Mouse (Mus musculus): ENCODE measurements around the gene Gtf2b. TPM values are rescaled to one million over a fixed set of nuclear protein-coding genes. Genes with fewer than 3 reads are reported as not detected.

Gene Gtf2b
- 99.3 and 103 TPM in 2 replicates for polyA plus RNA-seq (2015; fragmentation: Nextera tagmentation; extraction: Ambion mirVana)

DNA sequence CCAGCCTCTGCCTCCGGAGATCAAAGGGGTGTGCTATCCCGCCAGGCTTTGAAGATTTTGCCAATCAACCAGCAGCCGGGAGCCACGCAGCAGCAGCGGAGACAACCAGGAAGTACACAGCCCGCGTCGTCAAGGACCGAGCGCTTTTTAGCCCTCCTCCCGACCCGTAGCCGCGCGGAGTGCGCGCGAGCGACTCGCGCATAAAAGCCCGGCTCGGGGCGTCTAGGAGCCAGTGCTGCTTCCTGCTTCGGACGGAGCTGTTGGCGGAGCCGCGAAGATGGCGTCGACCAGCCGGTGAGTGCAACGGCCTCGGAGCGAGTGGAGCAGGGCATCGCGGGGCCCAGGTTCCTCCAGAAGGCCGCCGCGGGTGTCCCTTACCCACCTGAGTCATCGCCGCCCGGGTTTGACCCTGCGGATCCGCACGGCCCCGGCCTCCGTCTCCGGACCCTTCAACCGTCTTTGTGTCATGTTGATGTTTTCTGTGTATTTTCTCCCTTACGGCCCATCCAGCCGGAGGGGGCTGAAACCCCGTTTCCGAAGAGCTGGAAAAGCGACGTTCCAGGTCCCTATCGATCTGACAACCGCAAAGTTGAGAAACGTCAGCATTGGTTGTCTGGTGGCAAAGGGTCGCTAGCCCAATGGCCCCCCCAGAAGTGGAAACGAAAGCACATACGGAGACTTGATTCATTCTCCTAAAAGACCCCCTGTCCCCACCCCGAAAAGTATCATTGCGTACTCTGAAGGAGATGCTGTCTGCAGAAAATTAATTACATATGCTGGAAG is at the start of gene Gtf2b:
Gtf2b (plus strand) TSS at position 51 of the 783 bp plus-strand sequence.
- H3K9ac ChIP-seq (replicated peaks), result peak within 1 kb of the TSS; percentile 91
- H3K27me3 ChIP-seq, result no peaks in the 10 kb centered on the region
- H3K4me2 ChIP-seq (replicated peaks), result peak within 1 kb of the TSS; percentile 82
- H3K4me3 ChIP-seq (replicated peaks), result peak within 1 kb of the TSS; percentile 74
- ATAC-seq, result peak; percentile 100
- H3K36me3 ChIP-seq, result no peaks in the 10 kb centered on the region
- under 1% methylated on average over 60 of the region's 64 CpGs for WGBS
- no peaks in the 10 kb centered on the region for H3K9me3 ChIP-seq
- peak within 1 kb of the TSS; percentile 90 for H3K27ac ChIP-seq
- peaks cover 17% of the 10 kb centered on the region for H3K4me1 ChIP-seq (replicated peaks)

GRCm38 (mm10) chr3:142725481-142725880 is 39.4 kb upstream of the Gtf2b start:
- no peak overlapping the region for H3K4me2 ChIP-seq (replicated peaks)
- no peaks in the 10 kb centered on the region; the same call in 1 of the 2 replicates for H3K36me3 ChIP-seq
- no peak overlapping the region for H3K27ac ChIP-seq
- H3K4me1 ChIP-seq (replicated peaks), result no peaks in the 10 kb centered on the region
- no peak overlapping the region for H3K9ac ChIP-seq (replicated peaks)
- H3K9me3 ChIP-seq, result no peaks in the 10 kb centered on the region
- ATAC-seq, result no peak
- H3K27me3 ChIP-seq, result no peaks in the 10 kb centered on the region
- WGBS, result 80% methylated on average over 2 of the region's 2 CpGs
- H3K4me3 ChIP-seq (replicated peaks), result no peak overlapping the region

DNA sequence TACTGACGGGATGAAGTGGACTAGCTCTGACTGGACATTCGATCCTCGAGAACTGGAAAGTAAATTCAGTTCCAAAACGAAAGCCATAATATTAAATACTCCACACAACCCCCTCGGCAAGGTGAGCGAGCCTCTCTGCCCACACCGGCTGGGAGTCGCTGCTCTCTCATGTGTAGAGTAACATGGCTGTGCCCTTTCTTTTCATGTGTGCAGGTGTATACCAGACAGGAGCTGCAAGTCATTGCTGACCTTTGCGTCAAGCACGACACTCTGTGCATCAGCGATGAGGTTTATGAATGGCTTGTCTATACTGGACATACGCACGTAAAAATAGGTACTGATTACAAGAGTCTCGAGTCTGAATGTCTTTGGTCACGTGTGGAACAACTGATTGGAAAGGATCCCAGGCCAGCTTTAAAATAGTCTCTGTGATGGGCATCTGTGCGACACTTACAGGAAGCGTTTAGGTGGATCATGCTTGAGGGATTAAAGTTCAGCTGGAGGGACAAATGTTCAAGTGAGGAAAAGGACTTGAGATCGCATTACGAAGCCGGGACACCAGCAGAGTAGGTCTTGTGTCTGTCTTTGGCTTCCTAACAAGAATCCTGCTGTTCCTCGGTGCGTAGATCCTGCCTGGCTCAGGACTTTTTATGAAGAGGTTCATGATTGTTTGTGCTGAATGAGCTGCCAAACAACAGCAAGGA is 38.7 kb upstream of the Gtf2b start:
- WGBS, result 89% methylated on average over 22 of the region's 22 CpGs
- Histone ChIP-seq H3K27me3 (no peaks in the 10 kb centered on the region), H3K27ac (no peak overlapping the region), H3K36me3 (no peaks in the 10 kb centered on the region; the same call in 1 of the 2 replicates), H3K4me1 (replicated peaks) (no peaks in the 10 kb centered on the region), H3K4me3 (replicated peaks) (no peak overlapping the region), H3K4me2 (replicated peaks) (no peak overlapping the region), H3K9ac (replicated peaks) (no peak overlapping the region), H3K9me3 (no peaks in the 10 kb centered on the region)
- ATAC-seq, result no peak

- Histone ChIP-seq H3K36me3 (no peaks in the 10 kb centered on the region), H3K4me3 (replicated peaks) (no peak overlapping the region), H3K9ac (replicated peaks) (no peak overlapping the region), H3K9me3 (no peaks in the 10 kb centered on the region), H3K4me2 (replicated peaks) (no peak overlapping the region), H3K27ac (no peak overlapping the region), H3K4me1 (replicated peaks) (no peaks in the 10 kb centered on the region), H3K27me3 (no peaks in the 10 kb centered on the region)
- ATAC-seq, result no peak
- WGBS, result 57% methylated on average over 12 of the region's 12 CpGs
Observed at GRCm38 (mm10) chr3:142734291-142734690, 30.6 kb upstream of the Gtf2b start.

- Histone ChIP-seq H3K27ac (no peak overlapping the region), H3K9me3 (no peaks in the 10 kb centered on the region), H3K9ac (replicated peaks) (no peak overlapping the region), H3K4me1 (replicated peaks) (no peaks in the 10 kb centered on the region), H3K36me3 (no peaks in the 10 kb centered on the region), H3K4me2 (replicated peaks) (no peak overlapping the region), H3K27me3 (no peaks in the 10 kb centered on the region), H3K4me3 (replicated peaks) (no peak overlapping the region)
- ATAC-seq, result no peak
- WGBS, result 85% methylated on average over 7 of the region's 7 CpGs
Observed at GRCm38 (mm10) chr3:142740896-142741295, 23.9 kb upstream of the Gtf2b start.

GRCm38 (mm10) chr3:142743973-142744898 is 20.6 kb upstream of the Gtf2b start:
- ATAC-seq, result peak; percentile 55
- Histone ChIP-seq H3K4me2 (replicated peaks) (no peak overlapping the region), H3K27ac (no peak overlapping the region), H3K4me1 (replicated peaks) (no peaks in the 10 kb centered on the region), H3K9ac (replicated peaks) (no peak overlapping the region), H3K27me3 (no peaks in the 10 kb centered on the region), H3K4me3 (replicated peaks) (no peak overlapping the region), H3K9me3 (no peaks in the 10 kb centered on the region), H3K36me3 (no peaks in the 10 kb centered on the region)
- WGBS, result 60% methylated on average over 21 of the region's 21 CpGs

GRCm38 (mm10) chr3:142745076-142745475 is 19.8 kb upstream of the Gtf2b start:
- H3K4me2 ChIP-seq (replicated peaks), result no peak overlapping the region
- peak; percentile 7; the same call in 1 of the 2 replicates for ATAC-seq

DNA sequence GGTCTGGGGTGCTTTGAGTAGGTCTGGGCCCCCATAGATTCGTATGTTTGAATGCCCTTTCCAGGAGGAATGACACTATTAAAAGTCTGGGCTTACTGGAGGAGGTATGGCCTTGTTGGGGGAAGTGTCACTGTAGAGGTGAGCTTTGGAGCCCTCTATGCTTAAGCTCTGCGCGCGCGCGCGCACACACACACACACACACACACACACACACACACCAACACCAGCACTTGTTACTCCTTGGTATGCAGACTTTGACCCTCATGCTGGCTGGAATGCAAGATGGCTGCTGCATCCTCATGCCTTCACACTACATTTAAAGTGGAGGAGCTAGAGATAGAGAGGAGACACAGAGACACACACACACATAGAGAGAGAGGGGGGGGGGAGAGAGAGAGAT is 17.2 kb upstream of the Gtf2b start:
- ATAC-seq, result no peak
- Histone ChIP-seq H3K9me3 (no peaks in the 10 kb centered on the region), H3K27ac (no peak overlapping the region), H3K27me3 (no peaks in the 10 kb centered on the region), H3K4me1 (replicated peaks) (no peaks in the 10 kb centered on the region), H3K4me2 (replicated peaks) (no peak overlapping the region), H3K36me3 (no peaks in the 10 kb centered on the region), H3K4me3 (replicated peaks) (no peak overlapping the region), H3K9ac (replicated peaks) (no peak overlapping the region)
- WGBS, result 94% methylated on average over 7 of the region's 7 CpGs

More at GRCm38 (mm10) chr3:142745076-142745475, 19.8 kb upstream of the Gtf2b start:
- no peak overlapping the region for H3K4me3 ChIP-seq (replicated peaks)
- 92% methylated on average over 2 of the region's 2 CpGs for WGBS
- no peak overlapping the region for H3K27ac ChIP-seq
- no peaks in the 10 kb centered on the region for H3K36me3 ChIP-seq
- no peaks in the 10 kb centered on the region for H3K9me3 ChIP-seq
- no peaks in the 10 kb centered on the region for H3K4me1 ChIP-seq (replicated peaks)
- H3K9ac ChIP-seq (replicated peaks), result no peak overlapping the region
- H3K27me3 ChIP-seq, result no peaks in the 10 kb centered on the region

GRCm38 (mm10) chr3:142749131-142749530 is 15.7 kb upstream of the Gtf2b start:
- Histone ChIP-seq H3K4me1 (replicated peaks) (no peaks in the 10 kb centered on the region), H3K4me2 (replicated peaks) (no peak overlapping the region), H3K27me3 (no peaks in the 10 kb centered on the region), H3K36me3 (no peaks in the 10 kb centered on the region), H3K4me3 (replicated peaks) (no peak overlapping the region), H3K27ac (no peak overlapping the region), H3K9ac (replicated peaks) (no peak overlapping the region), H3K9me3 (no peaks in the 10 kb centered on the region)
- 84% methylated on average over 16 of the region's 16 CpGs for WGBS
- ATAC-seq, result no peak

DNA sequence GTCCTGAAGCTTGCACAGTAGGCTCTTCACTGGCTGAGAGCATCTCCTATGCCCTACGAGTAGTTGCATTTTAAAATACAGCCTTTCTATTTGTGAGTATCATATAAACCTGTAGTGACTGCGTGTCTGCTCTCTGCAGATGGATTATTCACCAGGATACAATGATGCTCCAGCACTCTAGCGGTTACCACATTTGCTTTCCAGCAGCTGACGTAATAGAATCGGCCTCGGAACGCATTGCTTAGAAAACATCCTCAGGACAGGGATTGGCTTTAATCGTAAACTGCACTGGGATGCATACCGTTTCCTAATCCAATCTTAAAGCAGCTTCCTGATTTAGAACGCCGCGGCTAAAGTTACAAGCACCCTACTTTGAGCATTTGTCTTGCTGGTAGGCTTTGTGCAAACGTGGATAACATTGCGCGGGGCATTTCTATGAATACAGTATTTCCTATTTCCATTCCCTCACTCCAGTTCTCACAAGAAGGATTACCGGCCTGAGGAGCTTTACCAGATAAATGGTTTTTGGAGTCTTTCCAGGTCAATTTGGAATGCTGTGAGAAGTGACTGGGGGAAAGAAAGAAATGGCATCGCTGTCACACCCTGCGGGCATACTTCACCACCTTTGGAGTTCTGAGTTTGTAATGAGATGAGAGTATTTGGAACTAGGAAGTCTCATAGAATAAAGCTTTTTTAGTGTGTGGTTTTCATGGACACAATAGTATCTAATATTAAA is 9.5 kb upstream of the Gtf2b start:
- no peak overlapping the region for H3K4me2 ChIP-seq (replicated peaks)
- no peak overlapping the region for H3K9ac ChIP-seq (replicated peaks)
- H3K36me3 ChIP-seq, result no peaks in the 10 kb centered on the region
- no peak overlapping the region for H3K4me3 ChIP-seq (replicated peaks)
- ATAC-seq, result peak; percentile 17; the same call in 1 of the 2 replicates
- no peaks in the 10 kb centered on the region for H3K9me3 ChIP-seq
- no peaks in the 10 kb centered on the region for H3K4me1 ChIP-seq (replicated peaks)
- H3K27ac ChIP-seq, result no peak overlapping the region
- no peaks in the 10 kb centered on the region for H3K27me3 ChIP-seq
- 76% methylated on average over 18 of the region's 18 CpGs for WGBS

- 70% methylated on average over 12 of the region's 12 CpGs for WGBS
- H3K36me3 ChIP-seq, result no peaks in the 10 kb centered on the region
- no peaks in the 10 kb centered on the region for H3K9me3 ChIP-seq
- no peak overlapping the region for H3K27ac ChIP-seq
- no peaks in the 10 kb centered on the region for H3K27me3 ChIP-seq
- no peak overlapping the region for H3K4me2 ChIP-seq (replicated peaks)
- H3K4me1 ChIP-seq (replicated peaks), result no peaks in the 10 kb centered on the region
- ATAC-seq, result no peak
- no peak overlapping the region for H3K4me3 ChIP-seq (replicated peaks)
- H3K9ac ChIP-seq (replicated peaks), result no peak overlapping the region
Observed at GRCm38 (mm10) chr3:142757841-142758240, 7.0 kb upstream of the Gtf2b start.
